Mouse (Mus musculus): Measurements from ENCODE around the gene Ect2l.

Gene Ect2l

DNA sequence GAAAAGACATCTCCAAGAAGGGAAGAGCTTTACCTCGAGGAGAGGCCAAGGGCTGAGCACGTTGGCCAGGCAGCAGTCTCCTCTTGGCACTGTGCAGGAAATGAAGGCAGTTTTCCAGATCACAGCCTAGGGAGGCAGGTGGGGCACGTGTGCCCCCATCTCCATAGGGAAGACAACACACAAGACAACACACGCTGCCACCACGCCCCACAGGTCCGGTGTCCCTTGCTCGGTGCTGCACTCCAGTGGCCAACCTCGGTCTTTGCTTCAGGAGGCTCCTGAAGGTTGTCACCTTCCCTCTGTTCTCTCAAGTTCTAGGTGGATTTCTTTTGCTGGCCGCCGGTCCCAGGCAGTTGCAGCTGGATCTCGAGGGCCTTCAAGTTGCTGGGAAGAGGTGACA, at the start of gene Ect2l:
Gene Ect2l, minus strand, starts transcription at position 165 of the 400 bp plus-strand sequence.
- peak in 1 of 2 experiments; percentile 13 for DNase-seq (ENCODE audit: low spot score in 2 of 2)

DNA sequence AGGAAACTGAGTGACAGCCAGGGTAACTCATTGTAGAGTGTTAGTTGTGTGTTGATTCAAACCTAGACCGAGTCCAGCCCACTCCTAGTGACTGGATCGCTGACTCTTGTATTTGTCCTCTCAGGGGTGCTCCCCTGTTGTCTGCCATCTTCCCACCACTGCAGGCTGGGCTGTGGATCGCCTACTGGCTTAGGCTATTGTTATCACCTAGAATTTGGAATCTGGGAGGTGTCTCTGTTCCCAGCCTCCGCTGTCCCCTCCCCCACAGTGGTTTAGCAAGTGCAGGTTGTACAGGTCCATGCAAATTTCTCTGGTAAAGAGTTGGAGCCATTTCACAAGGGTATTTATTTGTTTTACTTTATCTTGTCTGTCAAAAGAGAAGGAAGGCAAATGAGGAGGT, 40.7 kb upstream of the Ect2l start:
- no peak for DNase-seq (ENCODE audit: low spot score in 2 of 2)

DNA sequence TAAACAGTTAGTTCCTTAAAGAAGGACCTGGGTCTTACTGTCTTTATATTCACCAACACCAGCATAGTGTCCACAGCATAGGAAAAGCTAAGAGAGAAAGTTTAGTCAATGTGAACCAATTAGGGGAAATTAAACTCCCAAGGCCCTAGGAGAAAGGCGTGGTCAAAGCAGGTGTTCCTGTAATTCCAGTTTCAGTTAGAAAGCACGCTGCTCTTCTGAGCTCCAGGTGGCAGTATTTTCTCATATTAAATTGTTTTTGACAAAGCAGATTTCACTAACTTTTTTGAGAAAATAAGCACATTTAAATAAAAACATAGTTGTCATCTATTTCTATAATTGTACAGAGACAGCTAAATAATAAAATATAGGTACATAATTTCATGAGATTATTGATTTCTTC, 32.9 kb upstream of the Ect2l start:
- DNase-seq (ENCODE audit: low spot score in 2 of 2) = no peak

DNA sequence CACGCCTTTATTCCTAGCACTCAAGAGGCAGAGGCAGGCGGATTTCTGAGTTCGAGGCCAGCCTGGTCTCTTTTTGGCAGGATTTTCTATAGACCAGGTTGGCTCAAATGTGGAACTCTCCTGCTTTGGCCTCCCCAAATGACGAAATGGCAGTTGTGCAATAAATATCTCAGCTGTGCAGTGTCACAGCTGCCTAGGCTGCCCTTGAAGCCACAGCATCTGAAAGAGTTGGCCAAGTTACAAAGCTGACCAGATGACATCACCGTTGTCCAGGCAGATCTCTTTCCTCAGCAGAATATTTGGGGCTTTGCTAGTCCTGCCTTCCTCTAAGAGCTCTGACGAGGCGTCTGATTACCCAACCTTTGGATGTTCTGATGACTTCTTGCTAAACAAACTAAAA, 26.5 kb upstream of the Ect2l start:
- peak; percentile 54 to 76 for DNase-seq (ENCODE audit: low spot score in 2 of 2)

GRCm38 (mm10) chr10:18236328-18236927, 25.7 kb upstream of the Ect2l start:
- no peak for DNase-seq (ENCODE audit: low spot score in 2 of 2)

DNA sequence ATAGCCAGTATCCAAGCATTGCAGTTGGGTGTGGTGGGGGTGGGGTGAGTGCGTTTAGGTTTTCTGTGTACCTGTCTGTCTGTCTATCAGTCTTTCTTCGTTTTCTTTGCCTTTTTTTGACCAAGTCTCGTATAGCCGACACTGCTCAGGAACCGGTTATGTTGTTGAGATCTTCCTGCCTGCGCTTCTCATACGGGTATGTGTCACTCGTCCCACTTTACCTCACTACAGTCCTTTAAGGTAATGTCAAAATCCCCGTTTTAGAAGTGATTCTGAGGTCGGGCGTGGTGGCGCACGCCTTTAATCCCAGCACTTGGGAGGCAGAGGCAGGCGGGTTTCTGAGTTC, 24.7 kb upstream of the Ect2l start:
- no peak for DNase-seq (ENCODE audit: low spot score in 2 of 2)

- peak; percentile 96 to 97 for DNase-seq (ENCODE audit: low spot score in 2 of 2)
Measured at GRCm38 (mm10) chr10:18234560-18235401, 24.1 kb upstream of the Ect2l start, which contains the start of gene Ccdc28a. Gene Ccdc28a, minus strand, starts transcription at chr10:18234998.

GRCm38 (mm10) chr10:18233891-18234290, 23.2 kb upstream of the Ect2l start:
- DNase-seq (ENCODE audit: low spot score in 2 of 2) = no peak

- DNase-seq (ENCODE audit: low spot score in 2 of 2) = no peak
Measured at GRCm38 (mm10) chr10:18224386-18224785, 13.7 kb upstream of the Ect2l start.

DNA sequence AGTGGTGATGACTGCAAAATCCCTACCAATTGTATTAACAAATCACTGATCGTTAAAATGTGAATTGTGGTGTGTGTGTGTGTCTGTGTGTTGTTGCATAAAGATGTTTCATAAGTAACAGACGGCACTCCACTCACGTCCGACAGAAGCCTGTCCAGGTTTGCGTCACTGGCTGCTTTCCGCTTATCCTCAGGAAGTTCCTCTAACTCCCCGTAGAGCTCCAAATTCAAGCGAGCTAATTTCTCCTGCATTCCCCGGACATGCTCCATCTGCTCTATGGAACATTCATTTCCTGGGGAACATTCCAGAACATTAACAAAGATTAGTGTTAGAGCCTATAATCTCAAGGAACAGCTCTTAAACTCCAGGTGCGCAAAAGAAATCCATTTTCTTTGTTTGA, 8.7 kb upstream of the Ect2l start:
- DNase-seq (ENCODE audit: low spot score in 2 of 2) = no peak

GRCm38 (mm10) chr10:18214124-18214523, 3.4 kb upstream of the Ect2l start:
- DNase-seq (ENCODE audit: low spot score in 2 of 2) = no peak

DNA sequence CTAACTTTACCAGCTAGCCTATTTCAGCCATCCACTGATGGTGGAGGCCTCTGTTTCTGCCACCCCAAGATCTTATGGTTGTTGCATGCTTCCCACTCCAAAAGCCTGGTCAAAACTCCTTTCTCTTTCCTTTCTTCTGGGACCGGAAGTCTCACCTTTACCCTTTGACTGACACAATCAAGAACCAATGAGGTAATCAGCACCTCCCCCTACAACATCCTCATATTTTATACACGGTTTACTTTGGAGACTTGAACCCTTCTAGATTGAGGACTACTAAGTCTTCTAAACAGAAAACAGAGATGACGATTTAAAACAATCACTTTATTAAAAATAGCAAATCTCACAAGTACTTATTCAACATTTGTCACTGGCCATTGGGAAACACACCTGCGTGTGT, 2.7 kb upstream of the Ect2l start:
- no peak for DNase-seq (ENCODE audit: low spot score in 2 of 2)

GRCm38 (mm10) chr10:18210119-18210518, 571 bp downstream of the Ect2l start:
- no peak for DNase-seq (ENCODE audit: low spot score in 2 of 2)

DNA sequence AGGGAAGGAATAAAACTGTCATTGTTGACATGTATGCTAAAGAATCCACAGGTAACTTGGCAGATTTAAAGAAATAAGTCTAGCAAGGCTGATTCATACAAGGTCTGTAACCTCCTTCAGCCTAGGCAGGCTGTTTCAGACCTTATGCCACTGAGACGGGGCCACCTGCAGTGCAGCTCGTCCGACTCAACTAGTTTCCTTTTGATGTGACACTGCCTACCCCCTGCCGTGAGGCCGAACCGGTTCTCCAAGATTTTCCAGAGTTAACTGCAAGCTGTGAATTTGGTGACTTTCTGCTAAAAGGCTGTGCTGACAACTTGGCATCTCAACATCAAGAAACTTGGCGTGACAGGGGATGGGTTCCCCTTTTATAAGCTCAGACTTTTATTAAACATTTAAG, 6.6 kb downstream of the Ect2l start:
- DNase-seq (ENCODE audit: low spot score in 2 of 2) = no peak

- DNase-seq (ENCODE audit: low spot score in 2 of 2) = no peak
Measured at GRCm38 (mm10) chr10:18202401-18202800, 8.3 kb downstream of the Ect2l start.

DNA sequence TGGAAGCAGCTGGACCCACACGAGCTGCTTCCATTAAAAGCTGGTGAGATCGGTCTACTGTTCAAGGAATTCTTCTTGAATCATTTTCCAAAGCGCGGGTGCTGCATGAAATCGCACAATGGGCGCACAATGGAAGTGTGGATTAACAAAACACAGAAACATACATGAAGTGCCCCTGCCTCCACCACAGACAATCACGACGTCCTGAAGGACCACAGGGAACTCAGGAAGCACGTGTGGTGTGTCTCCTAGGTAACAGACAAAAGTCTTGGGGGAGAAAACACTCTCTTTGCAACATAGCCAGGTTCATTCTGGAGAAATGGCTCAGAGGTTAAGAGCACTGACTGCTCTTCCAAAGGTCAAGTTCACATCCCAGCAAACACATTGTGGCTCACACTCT, 10.0 kb downstream of the Ect2l start:
- no peak for DNase-seq (ENCODE audit: low spot score in 2 of 2)

- no peak for DNase-seq (ENCODE audit: low spot score in 2 of 2)
Measured at GRCm38 (mm10) chr10:18199919-18200318, 10.8 kb downstream of the Ect2l start.

GRCm38 (mm10) chr10:18198286-18199015, 12.2 kb downstream of the Ect2l start:
- no peak for DNase-seq (ENCODE audit: low spot score in 2 of 2)

GRCm38 (mm10) chr10:18197206-18197979, 13.3 kb downstream of the Ect2l start:
- DNase-seq (ENCODE audit: low spot score in 2 of 2) = peak; percentile 60 to 80

- no peak for DNase-seq (ENCODE audit: low spot score in 2 of 2)
Measured at GRCm38 (mm10) chr10:18194737-18195141, 16.0 kb downstream of the Ect2l start.

- no peak for DNase-seq (ENCODE audit: low spot score in 2 of 2)
Measured at GRCm38 (mm10) chr10:18194156-18194555, 16.5 kb downstream of the Ect2l start.

GRCm38 (mm10) chr10:18193221-18193620, 17.5 kb downstream of the Ect2l start:
- no peak for DNase-seq (ENCODE audit: low spot score in 2 of 2)
